Comparison of ENCODE assay signal across 7 mouse cellular contexts in the genomic region with DNA sequence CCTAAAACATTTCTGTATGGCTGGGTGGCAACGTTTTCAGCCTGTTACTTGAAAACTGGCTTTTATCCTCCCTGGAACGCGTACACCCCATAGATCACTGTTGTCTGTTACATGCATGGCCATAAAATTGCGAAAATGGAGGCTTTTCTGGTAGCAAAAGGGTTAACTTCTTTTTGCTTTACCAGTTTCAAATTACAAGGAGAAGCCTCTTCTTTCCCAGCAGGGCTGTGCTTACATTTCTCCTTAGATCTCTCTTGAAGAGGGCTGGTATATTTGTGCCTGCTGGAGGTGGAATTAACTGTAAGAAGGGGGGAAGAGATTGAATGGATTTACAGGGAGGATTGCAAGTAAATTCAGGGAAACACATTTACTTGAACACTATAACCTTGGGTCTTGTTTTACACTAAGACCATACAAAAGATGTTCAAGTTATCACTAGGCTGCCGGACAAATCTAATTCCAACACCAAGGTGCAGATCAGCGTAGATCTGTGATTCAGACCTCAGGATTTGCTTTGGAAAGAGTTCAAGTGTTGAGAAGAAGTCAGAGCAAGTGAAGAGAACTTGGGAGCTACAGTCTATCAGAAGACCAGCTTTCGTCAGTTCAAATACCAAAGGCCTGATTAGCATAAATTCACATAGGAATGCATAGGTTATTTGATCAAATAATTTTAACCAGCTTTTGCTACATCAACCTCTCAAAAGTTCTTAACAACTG. TPM values are rescaled to one million over a fixed set of nuclear protein-coding genes. Genes with fewer than 3 reads are reported as not detected.
A peak's percentile ranks its signal among the peaks of the same experiment; 100 is the strongest.
DNase-seq lines count a peak whose midpoint lies in the region; ATAC-seq lines count a peak whose summit lies in the region.

TSS of gene Bmp5 (plus strand) at position 236 of the 717 bp plus-strand sequence.

- 5% methylated on average over 7 of the region's 7 CpGs for WGBS in lung, embryonic 15.5 days
- WGBS in forebrain, embryonic 14.5 days: 18% methylated on average over 7 of the region's 7 CpGs
- 45% methylated on average over 7 of the region's 7 CpGs for WGBS in liver, embryonic 12.5 days (ENCODE audit: insufficient replicate concordance)
- WGBS in stomach, embryonic 16.5 days: 20% methylated on average over 7 of the region's 7 CpGs

- peak within 1 kb of the TSS; percentile 61 for H3K4me2 ChIP-seq in lung, embryonic 15.5 days
- H3K4me2 ChIP-seq in forebrain, embryonic 14.5 days (ENCODE audit: low read length): 0 out of 2 replicates have a peak within 1 kb of the TSS, but pooled peaks have one; percentile 3
- H3K4me2 ChIP-seq in liver, embryonic 12.5 days: no peak within 1 kb of the TSS
- H3K4me2 ChIP-seq in stomach, embryonic 16.5 days (ENCODE audit: low read depth, low read length): peak within 1 kb of the TSS; percentile 45

- no peaks in the 10 kb centered on the region for H3K36me3 ChIP-seq in lung, embryonic 15.5 days
- no peaks in the 10 kb centered on the region for H3K36me3 ChIP-seq in forebrain, embryonic 14.5 days (ENCODE audit: control insufficient read depth, insufficient read depth, low read length)
- H3K36me3 ChIP-seq in liver, embryonic 12.5 days: no peaks in the 10 kb centered on the region
- H3K36me3 ChIP-seq in stomach, embryonic 16.5 days (ENCODE audit: control insufficient read depth, insufficient read depth, low read length): no peaks in the 10 kb centered on the region

- ATAC-seq in lung, embryonic 15.5 days (ENCODE audit: borderline replicate concordance, extremely low read depth, low FRiP score, low TSS enrichment): peak; percentile 80; the same call in 1 of the 2 replicates
- no peak for ATAC-seq in forebrain, embryonic 14.5 days
- no peak for ATAC-seq in liver, embryonic 12.5 days
- no peak for ATAC-seq in stomach, embryonic 16.5 days (ENCODE audit: insufficient read depth, low FRiP score)

- H3K27me3 ChIP-seq in lung, embryonic 15.5 days: no peaks in the 10 kb centered on the region
- no peaks in the 10 kb centered on the region for H3K27me3 ChIP-seq in forebrain, embryonic 14.5 days (replicated peaks; ENCODE audit: control insufficient read depth, insufficient read depth, low read length)
- no peaks in the 10 kb centered on the region for H3K27me3 ChIP-seq in liver, embryonic 12.5 days (replicated peaks)
- H3K27me3 ChIP-seq in stomach, embryonic 16.5 days (ENCODE audit: control insufficient read depth, insufficient read depth, low read length): no peaks in the 10 kb centered on the region

- H3K4me3 ChIP-seq in lung, embryonic 15.5 days: peak within 1 kb of the TSS; percentile 61
- no peak within 1 kb of the TSS for H3K4me3 ChIP-seq in forebrain, embryonic 14.5 days (ENCODE audit: low read depth, low read length)
- H3K4me3 ChIP-seq in liver, embryonic 12.5 days: peak within 1 kb of the TSS; percentile 15; the same call in 1 of the 2 replicates
- H3K4me3 ChIP-seq in stomach, embryonic 16.5 days (replicated peaks; ENCODE audit: low read length): peak within 1 kb of the TSS; percentile 47

- no peaks in the 10 kb centered on the region for H3K9me3 ChIP-seq in lung, embryonic 15.5 days
- no peaks in the 10 kb centered on the region for H3K9me3 ChIP-seq in forebrain, embryonic 14.5 days (replicated peaks; ENCODE audit: control insufficient read depth, low read length)
- no peaks in the 10 kb centered on the region for H3K9me3 ChIP-seq in liver, embryonic 12.5 days (replicated peaks)
- H3K9me3 ChIP-seq in stomach, embryonic 16.5 days (replicated peaks; ENCODE audit: control insufficient read depth, low read length): no peaks in the 10 kb centered on the region

- peak within 1 kb of the TSS; percentile 72 for H3K27ac ChIP-seq in lung, embryonic 15.5 days
- H3K27ac ChIP-seq in forebrain, embryonic 14.5 days (ENCODE audit: low read depth, low read length): no peak within 1 kb of the TSS
- no peak within 1 kb of the TSS for H3K27ac ChIP-seq in liver, embryonic 12.5 days
- H3K27ac ChIP-seq in stomach, embryonic 16.5 days (ENCODE audit: low read length): peak within 1 kb of the TSS; percentile 33

- H3K4me1 ChIP-seq in lung, embryonic 15.5 days: peaks cover 8% of the 10 kb centered on the region
- H3K4me1 ChIP-seq in forebrain, embryonic 14.5 days (ENCODE audit: control insufficient read depth, insufficient read depth, low read length): no peaks in the 10 kb centered on the region
- H3K4me1 ChIP-seq in liver, embryonic 12.5 days: no peaks in the 10 kb centered on the region
- H3K4me1 ChIP-seq in stomach, embryonic 16.5 days (ENCODE audit: control insufficient read depth, insufficient read depth, low read length): no peaks in the 10 kb centered on the region

- DNase-seq in lung, postnatal 4 days: no peak
- DNase-seq in forebrain, embryonic 14.5 days (ENCODE audit: low spot score): peak; percentile 19
- DNase-seq in right cerebral cortex, postnatal 10 days (ENCODE audit: low spot score in 2 of 2): no peak
- no peak for DNase-seq in layer of hippocampus, adult 18-20 months (ENCODE audit: low spot score in 2 of 2)

- H3K9ac ChIP-seq in lung, embryonic 15.5 days: peak within 1 kb of the TSS; percentile 68
- H3K9ac ChIP-seq in forebrain, embryonic 14.5 days (ENCODE audit: low read length): no peak within 1 kb of the TSS
- no peak within 1 kb of the TSS for H3K9ac ChIP-seq in liver, embryonic 12.5 days
- H3K9ac ChIP-seq in stomach, embryonic 16.5 days (ENCODE audit: low read length): peak within 1 kb of the TSS; percentile 68

RNA-seq across cellular contexts. Expression of gene Bmp5, which starts in this region (rescaled TPM):
- 32.8 and 34.3 TPM in 2 replicates for polyA plus RNA-seq in lung, embryonic 15.5 days (2015; fragmentation: Nextera tagmentation; extraction: Ambion mirVana)
- 1.8 and 2.2 TPM in 2 replicates for polyA plus RNA-seq in forebrain, embryonic 14.5 days (2014; fragmentation: Nextera tagmentation; extraction: Ambion mirVana)
- polyA plus RNA-seq in liver, embryonic 12.5 days (2016; fragmentation: Nextera tagmentation; extraction: Ambion mirVana): 2.7 and 2.9 TPM in 2 replicates
- polyA plus RNA-seq in stomach, embryonic 16.5 days (2015; fragmentation: Nextera tagmentation; extraction: Ambion mirVana): 5.9 and 6.9 TPM in 2 replicates
- 1 to 10 TPM; 1.1 to 1.3 TPM for total RNA-seq in layer of hippocampus, adult 18-20 months (2021)

Comparison
In these comparisons a context has a peak if more than half of its experiments do, and no peak if none do; other contexts are left out.
1. H3K27ac ChIP-seq: peak in lung, embryonic 15.5 days (single experiment) and stomach, embryonic 16.5 days (single experiment); none in forebrain, embryonic 14.5 days (single experiment) and liver, embryonic 12.5 days (single experiment).
2. H3K9ac ChIP-seq: peak in lung, embryonic 15.5 days (single experiment) and stomach, embryonic 16.5 days (single experiment); none in forebrain, embryonic 14.5 days (single experiment) and liver, embryonic 12.5 days (single experiment).